Mouse (Mus musculus): ENCODE data around the gene Tyw1.

DNA sequence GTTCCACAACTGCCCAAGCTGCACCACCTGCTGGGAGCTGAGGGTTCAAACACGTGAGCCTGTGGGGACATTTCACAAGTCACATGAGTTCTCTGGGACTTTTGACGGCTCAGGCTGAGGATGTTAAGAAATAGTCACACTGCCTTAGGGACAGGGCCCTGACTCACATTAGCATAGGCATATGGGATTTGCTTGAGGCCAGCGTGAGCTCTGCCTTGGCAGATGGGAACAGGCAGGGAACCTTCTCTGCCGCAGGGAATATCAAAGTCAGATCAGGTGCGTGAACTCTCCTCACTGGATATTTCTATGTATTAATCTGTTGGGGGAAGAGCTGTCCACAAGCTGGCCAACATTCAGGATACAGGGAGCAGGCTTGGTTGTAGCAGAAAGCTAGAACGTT is 112.8 kb downstream of the Tyw1 start:
- no peak for TF ChIP-seq TAL1 (IDR thresholded peaks at IDR 0.05; ENCODE audit: low read length)
- TF ChIP-seq GATA1 (IDR thresholded peaks at IDR 0.05; ENCODE audit: low read length), result no peak

Measured in erythroblast, embryonic 14.5 days (primary cell).